Mouse (Mus musculus) 3T3-L1 (cell line): Measurements from ENCODE around the gene Clstn1.

ENCODE experiments used
- DNase-seq: peaks from one replicate; pipeline ENCODE4 v3.0.0-alpha.2; 2015; ENCODE audit warnings: low read depth, low spot score

Clstn1 gene

GRCm38 (mm10) chr4:149567432-149568026, 18.7 kb upstream of the Clstn1 start:
- no peak for DNase-seq

DNA sequence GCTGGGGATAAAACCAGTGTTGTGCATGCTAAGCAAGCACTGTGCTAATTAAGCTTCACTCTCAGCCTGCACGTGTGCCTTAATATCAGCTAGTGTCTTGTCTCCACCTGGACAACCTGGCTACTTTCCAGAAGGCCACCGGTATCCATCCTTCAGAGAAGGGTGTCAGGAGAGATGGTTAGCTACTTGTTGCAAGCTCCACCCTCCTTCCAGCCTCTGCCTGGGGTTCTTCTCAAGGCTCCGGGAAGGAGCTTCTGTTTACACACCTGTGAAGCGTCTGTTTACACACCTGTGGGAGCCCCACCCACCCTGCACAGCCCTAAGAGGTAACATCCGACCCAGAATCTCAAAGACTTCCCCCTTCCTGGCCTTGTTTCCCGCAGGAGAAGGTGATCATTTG, 17.6 kb upstream of the Clstn1 start:
- DNase-seq: no peak

- DNase-seq: no peak
Observed at GRCm38 (mm10) chr4:149569781-149570497, 16.3 kb upstream of the Clstn1 start.

DNA sequence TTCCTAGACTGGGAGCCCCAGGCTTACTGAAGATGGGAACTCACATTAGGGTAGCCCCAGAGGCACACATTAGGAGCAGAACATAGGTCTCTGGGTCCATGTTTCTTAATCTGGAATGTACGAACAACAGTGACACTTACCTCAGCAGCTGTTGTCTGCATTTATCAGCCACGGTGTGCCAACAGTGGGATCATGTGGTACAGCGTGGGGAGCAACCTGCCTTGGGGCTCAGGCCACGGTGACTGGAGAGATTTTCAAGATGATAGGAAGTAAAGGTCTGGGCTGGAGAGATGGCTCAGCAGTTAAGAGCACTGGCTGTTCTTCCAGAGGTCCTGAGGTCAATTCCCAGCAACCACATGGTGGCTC, 15.8 kb upstream of the Clstn1 start:
- no peak for DNase-seq

DNA sequence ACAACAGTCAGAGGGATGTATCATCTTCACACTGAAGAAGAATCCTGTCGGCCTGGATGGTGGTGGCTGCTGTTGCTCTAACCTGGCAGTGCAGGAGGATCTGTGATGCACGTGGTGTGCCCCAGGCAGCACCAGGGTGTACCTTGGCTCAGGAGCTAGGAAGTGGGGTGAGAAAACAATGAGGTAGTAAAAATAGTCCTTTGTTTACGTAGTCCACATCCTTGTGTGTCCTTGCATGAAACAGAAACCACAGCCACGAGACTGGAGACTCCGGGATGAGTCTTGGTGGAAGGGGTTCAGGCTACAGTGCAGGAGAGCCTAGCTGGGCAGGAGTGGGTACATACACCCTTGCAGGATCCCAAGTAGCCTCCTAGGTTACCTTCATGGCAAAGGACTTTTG, 15.1 kb upstream of the Clstn1 start:
- no peak for DNase-seq

DNA sequence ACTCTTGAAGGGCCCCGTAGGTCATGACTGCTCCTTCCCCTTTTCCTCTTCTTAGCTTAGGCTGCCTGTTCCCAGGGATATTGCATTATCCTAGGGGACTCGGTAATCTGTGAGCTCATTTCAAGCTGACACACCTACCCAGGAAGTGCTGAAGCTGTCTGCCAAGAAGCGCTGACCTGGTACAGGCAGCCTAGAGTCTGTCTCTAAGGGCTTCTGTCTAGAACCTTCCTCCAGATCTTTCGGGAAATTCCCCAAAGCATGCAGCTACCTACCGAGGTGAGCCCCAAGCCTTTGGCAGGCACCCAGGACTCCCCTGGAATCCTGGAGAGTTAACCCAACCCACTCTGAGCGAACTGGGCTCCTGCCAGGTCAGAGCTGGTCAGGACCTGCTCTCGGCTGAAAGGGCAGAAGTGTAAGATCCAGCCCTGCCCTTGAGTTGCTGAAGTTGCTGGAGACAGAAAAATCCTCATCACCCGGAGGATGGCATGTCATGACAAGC, 14.6 kb upstream of the Clstn1 start:
- peak; percentile 72 for DNase-seq

DNA sequence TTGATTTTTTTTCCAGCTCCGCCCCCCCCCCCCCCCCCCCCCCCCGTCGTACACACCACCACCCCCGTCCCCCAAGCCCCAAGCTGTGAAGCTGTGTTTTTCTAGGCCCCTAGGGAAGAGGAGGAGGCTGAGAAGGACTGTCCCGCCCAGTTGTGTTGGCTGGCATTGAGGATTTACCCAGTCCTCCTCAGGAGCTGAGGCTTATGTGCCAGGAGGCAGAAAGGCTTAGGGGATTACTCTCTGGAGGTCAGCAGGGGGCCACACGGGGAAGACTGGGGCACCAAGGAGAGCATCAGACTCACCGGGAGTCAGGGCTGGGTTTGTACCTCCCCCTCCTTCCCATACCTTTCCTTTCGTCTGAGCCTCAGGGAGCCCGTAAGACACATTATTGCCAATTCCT, 13.8 kb upstream of the Clstn1 start:
- DNase-seq: no peak

GRCm38 (mm10) chr4:149572851-149573250, 13.4 kb upstream of the Clstn1 start:
- no peak for DNase-seq

DNA sequence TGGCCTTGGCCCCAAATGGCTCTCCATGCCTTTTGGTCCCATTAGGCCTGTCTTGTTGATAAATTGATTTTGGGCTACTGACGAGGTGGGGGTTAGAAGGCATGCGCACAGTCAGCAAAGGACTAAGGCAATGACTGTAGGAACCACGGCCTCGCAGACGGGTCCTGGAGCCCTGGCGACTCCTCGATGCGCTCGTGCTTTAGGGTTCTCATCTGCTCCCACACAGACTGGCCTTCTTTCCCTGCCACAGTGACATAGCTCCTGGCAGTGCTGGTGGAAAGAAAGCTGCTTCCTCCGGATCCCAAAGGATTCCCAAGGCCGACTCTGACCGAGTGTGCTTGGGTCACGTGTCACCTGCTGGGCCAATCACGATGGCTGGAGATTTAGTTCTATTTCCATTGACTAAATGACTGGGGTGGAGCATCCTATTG, 11.9 kb upstream of the Clstn1 start:
- no peak for DNase-seq

- no peak for DNase-seq
Observed at GRCm38 (mm10) chr4:149576061-149576460, 10.2 kb upstream of the Clstn1 start.

DNA sequence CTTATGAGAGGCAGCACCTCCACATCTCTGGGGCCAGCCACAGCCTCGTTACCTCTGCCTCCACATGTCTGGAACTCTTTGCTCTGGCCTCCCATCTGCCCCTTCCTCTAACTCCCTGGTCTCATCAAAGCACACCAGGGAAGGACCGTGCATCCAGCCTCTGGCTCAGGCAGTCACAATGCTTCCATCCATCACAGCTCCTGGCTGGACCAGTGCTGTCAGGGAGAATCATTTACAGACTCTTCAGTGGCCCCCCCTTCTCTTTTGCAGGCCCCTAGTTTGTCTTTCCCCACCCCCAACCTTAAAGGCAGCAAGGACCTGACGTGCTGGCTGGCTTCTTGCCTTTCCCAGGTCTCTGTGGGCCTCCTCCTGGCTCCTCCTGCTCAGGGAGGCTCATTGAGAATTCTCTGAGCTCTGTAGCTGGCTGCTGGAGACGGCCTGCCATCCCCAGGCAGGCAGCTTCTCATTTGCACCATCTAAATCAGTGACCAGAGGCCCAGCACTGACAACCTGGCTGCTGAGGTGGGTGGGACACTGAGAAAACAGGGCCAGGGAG, 9.2 kb upstream of the Clstn1 start:
- no peak for DNase-seq

DNA sequence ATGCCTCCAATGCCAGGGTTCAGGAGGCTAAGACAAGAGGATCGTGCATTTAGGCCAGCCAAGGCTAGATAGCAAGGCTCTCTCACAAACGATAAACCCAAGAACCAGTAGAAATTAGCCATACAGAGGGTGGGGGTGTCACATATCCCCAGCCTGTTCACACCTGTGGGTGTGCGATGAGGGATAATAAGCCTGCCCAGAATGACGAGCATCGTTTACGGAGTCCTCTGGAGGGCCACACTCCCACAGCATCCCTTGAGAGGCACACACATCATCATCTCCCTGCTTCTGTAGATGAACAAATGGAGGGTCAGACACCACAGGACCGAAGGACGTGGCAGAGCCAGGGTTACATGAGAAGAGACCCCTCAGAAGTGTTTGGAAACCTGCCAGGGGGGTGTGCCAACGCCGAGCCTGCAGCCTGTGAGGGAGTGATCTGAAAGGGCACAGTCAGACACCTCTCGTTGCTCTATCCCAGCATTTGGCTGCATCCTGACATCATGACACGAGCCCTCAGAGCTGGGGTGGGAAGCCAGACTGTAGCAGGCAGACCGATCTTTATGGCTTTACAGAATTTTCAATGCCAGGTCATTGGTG, 8.1 kb upstream of the Clstn1 start:
- no peak for DNase-seq

DNA sequence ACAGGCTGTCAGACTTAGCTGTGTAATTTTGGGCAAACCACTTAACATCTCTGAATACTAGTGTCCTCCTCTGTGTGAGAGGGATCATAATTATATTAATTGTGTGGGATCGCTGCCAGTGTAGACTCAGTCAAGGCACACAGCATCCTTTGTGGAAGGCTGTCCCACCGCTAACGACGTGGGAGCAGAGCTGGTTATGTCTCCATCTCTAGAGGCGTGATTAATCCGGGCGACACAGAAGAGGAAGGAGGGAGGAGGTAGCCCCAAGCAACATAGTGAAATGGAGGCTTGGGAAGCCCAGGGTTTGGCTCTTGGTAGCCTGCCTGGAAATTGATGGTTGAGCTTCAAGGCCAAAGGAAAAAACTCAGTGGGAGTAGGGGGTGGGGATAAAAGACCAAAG, 7.4 kb upstream of the Clstn1 start:
- DNase-seq: no peak

GRCm38 (mm10) chr4:149585236-149585635, 1.0 kb upstream of the Clstn1 start:
- DNase-seq: no peak

DNA sequence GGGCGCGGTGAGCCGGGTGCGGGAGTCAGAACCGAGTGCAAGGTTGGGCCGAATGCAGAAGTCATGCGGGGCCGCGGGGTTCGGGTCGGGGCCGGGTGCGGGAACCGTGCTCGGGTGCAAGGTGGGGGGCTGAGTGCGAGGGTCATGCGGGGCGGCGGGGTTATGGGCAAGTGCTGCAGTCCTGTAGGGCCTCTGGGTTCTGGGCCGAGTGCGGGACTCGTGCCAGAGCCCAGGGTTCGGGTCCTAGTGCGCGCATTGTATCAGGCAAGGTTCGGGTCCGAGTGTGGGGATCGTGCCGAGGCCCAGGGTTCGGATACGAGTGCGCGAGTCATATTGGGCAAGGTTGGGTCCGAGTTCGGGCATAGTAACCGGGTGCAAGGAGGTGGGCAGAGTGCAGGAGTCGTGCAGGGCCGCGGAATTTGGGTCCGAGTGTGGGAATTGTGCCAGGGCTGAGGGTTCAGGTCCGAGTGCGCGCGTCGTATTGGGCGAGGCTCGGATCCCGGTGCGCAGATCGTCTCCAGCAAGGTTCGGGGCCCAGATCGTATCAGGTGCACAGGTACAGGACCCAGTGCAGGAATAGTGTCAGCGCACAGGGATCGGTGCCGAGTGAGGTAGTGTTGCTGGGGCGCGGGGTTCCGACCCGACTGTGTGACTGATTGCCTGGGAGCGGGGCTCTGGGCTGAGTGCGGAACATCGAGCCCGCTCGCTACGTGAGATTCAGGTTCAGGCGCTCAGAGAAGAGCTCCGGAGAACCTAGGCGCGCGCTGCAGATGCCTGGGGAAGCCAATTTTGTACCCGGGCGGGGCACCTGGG, 721 bp downstream of the Clstn1 start:
- DNase-seq: no peak

DNA sequence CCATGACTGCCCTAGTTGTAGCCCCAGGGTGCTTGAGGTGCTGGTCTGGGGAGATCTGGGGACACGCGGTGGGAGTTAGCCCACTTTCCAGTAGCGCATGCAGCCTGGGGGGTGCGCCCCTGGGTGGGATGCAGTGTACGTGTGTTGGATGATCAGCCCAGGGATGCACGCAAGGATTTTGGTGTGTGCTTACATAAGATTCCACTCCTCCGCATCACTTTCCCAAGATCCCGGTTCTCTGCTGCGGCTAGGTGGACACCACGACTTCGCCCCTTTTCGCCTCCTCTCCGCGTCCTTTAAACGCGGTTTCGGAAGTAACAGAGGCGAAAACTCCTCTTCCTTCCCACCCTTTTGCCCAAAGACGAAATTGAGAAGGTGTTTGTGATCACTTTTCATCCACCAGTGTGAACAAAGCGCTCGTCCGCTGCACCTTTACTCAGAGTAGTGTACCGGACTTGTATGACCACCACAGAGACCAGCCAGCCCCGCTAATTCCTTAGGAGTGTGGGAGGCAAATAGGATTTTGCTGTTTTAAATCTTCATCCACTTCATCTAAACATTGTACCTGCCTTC, 1.4 kb downstream of the Clstn1 start:
- no peak for DNase-seq

DNA sequence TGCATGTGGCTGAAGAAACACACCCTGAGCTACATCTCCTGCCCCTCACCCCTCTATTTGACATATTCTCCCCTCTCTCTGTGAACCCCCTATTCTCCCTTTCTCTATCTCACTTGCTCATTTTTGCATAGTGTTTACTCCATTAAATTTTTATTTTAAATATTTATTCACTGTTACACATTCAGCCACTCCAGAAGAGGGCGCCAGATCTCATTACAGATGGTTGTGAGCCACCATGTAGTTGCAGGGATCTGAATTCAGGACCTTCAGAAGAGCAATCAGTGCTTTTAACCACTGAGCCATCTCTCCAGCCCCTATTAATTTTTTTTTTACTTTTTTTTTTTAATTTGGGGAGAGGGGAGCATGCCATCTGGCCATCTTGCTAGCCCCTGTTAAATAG, 3.9 kb downstream of the Clstn1 start:
- DNase-seq: no peak

GRCm38 (mm10) chr4:149591486-149591885, 5.2 kb downstream of the Clstn1 start:
- DNase-seq: peak; percentile 55

DNA sequence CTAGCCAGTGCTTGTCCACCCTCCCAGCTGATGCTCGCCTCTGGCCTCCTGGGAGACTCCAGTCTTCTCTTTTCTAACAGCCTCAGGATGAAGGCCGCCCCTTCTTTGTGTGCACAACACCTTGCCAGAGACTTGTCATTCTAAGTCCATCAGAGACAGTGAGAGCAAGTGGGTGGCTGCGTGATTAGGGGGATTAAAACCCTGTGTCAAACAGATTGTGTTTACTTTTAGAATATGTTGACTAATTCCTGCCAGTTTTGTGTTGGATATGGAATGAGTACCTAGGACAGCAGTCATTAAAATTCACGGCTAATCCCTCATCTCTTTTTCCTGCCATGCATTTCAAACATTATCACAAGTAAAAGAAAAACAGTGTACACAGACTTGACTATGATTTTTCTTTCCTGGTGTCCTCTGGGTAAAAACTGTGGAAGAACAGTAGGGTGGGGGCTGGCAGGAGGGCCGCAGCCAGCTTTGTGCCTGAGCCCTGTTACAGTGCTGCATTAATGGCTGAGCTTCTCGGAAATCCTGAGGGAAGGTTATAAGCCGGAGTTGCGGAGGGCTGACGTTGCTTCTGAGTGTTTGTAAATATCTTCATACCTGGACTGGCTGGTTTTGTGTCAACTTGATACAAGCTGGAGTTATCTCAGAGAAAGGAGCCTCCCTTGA, 8.8 kb downstream of the Clstn1 start:
- no peak for DNase-seq

DNA sequence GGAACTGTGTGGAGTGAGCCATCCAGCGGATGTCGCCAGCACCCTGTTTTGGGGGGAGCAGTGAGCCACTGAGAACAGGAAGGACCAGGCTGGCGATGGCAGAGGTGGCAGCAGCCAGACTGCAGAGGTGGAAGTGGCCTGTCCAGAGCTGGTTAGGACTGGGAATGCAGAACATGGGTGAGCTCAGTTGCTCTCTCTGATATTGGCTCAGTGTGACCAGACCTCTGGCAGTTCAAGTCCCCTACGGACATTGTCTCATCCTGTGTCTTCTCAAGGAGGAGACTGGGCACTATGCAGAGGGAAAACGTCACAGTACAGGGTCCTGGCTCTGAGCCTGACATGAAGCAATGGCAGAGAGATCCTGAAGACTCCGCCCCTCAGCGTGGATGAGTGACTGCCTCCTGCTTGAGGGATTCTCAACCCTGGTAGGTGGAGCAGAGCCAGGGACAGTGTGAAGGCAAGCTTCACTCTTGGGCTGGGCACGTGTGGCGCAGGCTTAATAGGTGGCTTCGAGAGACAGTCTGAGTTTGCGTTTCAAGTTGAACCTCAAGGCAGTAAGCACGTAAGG, 11.5 kb downstream of the Clstn1 start:
- peak; percentile 31 for DNase-seq

GRCm38 (mm10) chr4:149599549-149599948, 13.3 kb downstream of the Clstn1 start:
- no peak for DNase-seq
